Mouse (Mus musculus) liver, embryonic 11.5 days (tissue): Measurements from ENCODE around the gene Gabbr2. TPM values are rescaled to one million over a fixed set of nuclear protein-coding genes. Genes with fewer than 3 reads are reported as not detected.

Experiments
- ATAC-seq: fragments of 200-750 bp; cut with Nextera tagmentation; replicated peaks from 2 replicates; pipeline ENCODE4 v1.8.0; 2017; ENCODE audit warnings: moderate number of reproducible peaks, mild to moderate bottlenecking, moderate TSS enrichment, moderate library complexity; ENCODE audit not compliant: low FRiP score
- DNase-seq: peaks from one replicate; pipeline ENCODE4 v3.0.0-alpha.2; 2017; ENCODE audit warnings: low spot score
- H3K27ac ChIP-seq: fragments of 300-500 bp; sonication (generic); 2 replicates; pipeline ENCODE4 v1.5.1; 2014; ENCODE audit warnings: mild to moderate bottlenecking, low read depth, low read length, control low read depth
- H3K27me3 ChIP-seq: fragments of 300-500 bp; sonication (generic); replicated peaks from 2 replicates; pipeline ENCODE4 v1.6.1; 2014; ENCODE audit warnings: low read length, mixed read lengths; ENCODE audit not compliant: control insufficient read depth, insufficient read depth
- H3K36me3 ChIP-seq: fragments of 300-500 bp; sonication (generic); 2 replicates; pipeline ENCODE4 v1.6.1; 2014; ENCODE audit warnings: mild to moderate bottlenecking, low read length, moderate library complexity, mixed read lengths; ENCODE audit not compliant: control insufficient read depth, insufficient read depth
- H3K4me1 ChIP-seq: fragments of 300-500 bp; sonication (generic); replicated peaks from 2 replicates; pipeline ENCODE4 v1.6.1; 2014; ENCODE audit warnings: low read length, mixed read lengths; ENCODE audit not compliant: control insufficient read depth, insufficient read depth
- H3K4me2 ChIP-seq: fragments of 300-500 bp; sonication (generic); 2 replicates; pipeline ENCODE4 v1.6.1; 2014; ENCODE audit warnings: mild to moderate bottlenecking, control low read depth, moderate library complexity
- H3K4me3 ChIP-seq: fragments of 300-500 bp; sonication (generic); 2 replicates; pipeline ENCODE4 v1.5.1; 2014; ENCODE audit warnings: low read depth, low read length, control low read depth
- H3K9ac ChIP-seq: fragments of 300-500 bp; sonication (generic); 2 replicates; pipeline ENCODE4 v1.6.1; 2014; ENCODE audit warnings: low read depth, low read length, control low read depth
- H3K9me3 ChIP-seq: fragments of 300-500 bp; sonication (generic); 2 replicates; pipeline ENCODE4 v1.6.1; 2016; ENCODE audit warnings: low read length, inconsistent platforms, mixed read lengths; ENCODE audit not compliant: control insufficient read depth
- WGBS: fragments of 180-500 bp; shearing (Covaris S2); extraction: QIAGEN DNeasy Blood & Tissue Kit; methylation state at CpG from one replicate; pipeline ENCODE4 v1.1.7; 2014; 5-methylcytosine and 5-hydroxymethylcytosine counted together
- polyA plus RNA-seq: library from polyadenylated mRNA; unstranded; fragments of >200 nt; fragmentation: Nextera tagmentation; extraction: Ambion mirVana; gene quantifications from 2 replicates; pipeline ENCODE4 v1.2.1, GENCODE M21; 2014

The Gabbr2 gene
- polyA plus RNA-seq, 1 experiment from 2014 or later = 0.19 TPM

DNA sequence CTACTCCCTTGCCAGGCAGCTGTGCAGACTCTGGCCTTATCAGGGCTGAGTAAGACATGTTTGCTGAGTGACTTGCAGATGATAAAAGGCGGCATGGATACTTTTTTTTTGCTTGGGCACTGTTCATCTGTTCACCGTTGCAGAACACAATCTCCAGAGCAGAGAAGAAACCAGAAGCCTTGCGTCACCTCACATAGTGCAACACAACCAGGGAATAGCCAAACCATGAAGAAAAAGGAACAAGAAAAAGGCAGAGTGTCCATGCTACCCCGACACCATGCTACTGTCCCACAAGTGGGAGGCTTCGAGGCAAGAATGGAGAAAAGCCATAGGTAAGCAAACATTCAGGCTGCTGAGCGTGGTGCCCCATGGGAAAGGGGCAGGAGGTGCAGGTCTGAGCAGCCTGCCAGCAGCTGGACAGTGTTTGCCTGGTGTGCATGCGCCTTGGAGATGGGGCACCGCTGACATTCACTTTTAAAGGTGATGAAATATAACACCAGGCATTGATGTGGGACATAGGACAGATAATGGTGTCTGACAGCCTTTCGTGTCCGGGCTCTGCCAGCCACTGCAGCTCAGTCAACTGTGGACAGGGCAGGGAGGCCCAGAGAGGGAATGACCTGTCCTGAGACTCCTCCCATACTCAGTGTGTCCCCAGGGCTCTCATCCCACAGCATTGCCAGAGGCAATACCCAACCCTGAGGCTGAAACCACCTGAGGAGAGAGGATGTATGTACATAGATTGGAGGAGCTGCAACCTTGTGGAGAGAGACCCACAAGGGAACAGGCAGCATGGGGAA is 31.3 kb upstream of the Gabbr2 start:
- WGBS = 66% methylated on average over 10 of the region's 10 CpGs

DNA sequence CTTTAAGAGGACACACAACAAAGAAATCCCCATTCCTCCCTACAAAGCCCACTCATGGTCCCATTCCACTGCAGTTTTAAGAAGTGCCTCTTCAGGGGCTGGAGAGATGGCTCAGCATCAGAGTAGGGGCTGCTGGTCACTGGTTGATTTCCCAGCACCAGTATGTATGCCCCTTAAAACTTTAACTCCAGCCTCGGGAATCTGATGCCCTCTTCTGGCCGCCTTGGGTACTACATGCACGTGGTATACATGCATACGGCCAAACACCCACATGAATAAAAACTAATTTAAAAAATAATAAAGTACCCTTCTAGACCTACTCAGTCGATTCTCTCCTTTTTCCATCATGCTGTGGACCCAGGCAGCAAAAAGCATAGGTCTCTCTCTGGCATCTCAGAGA is 28.9 kb upstream of the Gabbr2 start:
- no peak overlapping the region for H3K9ac ChIP-seq
- no peak overlapping the region for H3K4me2 ChIP-seq
- no peak for DNase-seq
- H3K9me3 ChIP-seq = no peaks in the 10 kb centered on the region
- H3K27me3 ChIP-seq = peaks cover 2% of the 10 kb centered on the region; the same call in 1 of the 2 replicates
- no peak overlapping the region for H3K27ac ChIP-seq
- H3K36me3 ChIP-seq = no peaks in the 10 kb centered on the region; the same call in 1 of the 2 replicates
- WGBS = 10% methylated on average over 5 of the region's 5 CpGs
- no peak overlapping the region for H3K4me3 ChIP-seq
- ATAC-seq = no peak
- no peaks in the 10 kb centered on the region; the same call in 1 of the 2 replicates for H3K4me1 ChIP-seq

More for the DNA sequence above, 31.3 kb upstream of the Gabbr2 start:
- H3K27me3 ChIP-seq = peaks cover 2% of the 10 kb centered on the region; the same call in 1 of the 2 replicates
- no peaks in the 10 kb centered on the region for H3K36me3 ChIP-seq
- no peaks in the 10 kb centered on the region for H3K9me3 ChIP-seq
- DNase-seq = no peak
- no peak overlapping the region for H3K4me2 ChIP-seq
- no peak for ATAC-seq
- H3K4me1 ChIP-seq = no peaks in the 10 kb centered on the region
- no peak overlapping the region for H3K27ac ChIP-seq
- H3K9ac ChIP-seq = no peak overlapping the region
- no peak overlapping the region for H3K4me3 ChIP-seq

- H3K4me2 ChIP-seq = no peak overlapping the region
- 19% methylated on average over 3 of the region's 3 CpGs for WGBS
- no peak overlapping the region for H3K9ac ChIP-seq
- H3K9me3 ChIP-seq = no peaks in the 10 kb centered on the region
- DNase-seq (no peak), ATAC-seq (no peak)
- no peaks in the 10 kb centered on the region for H3K27me3 ChIP-seq
- no peak overlapping the region for H3K4me3 ChIP-seq
- H3K27ac ChIP-seq = no peak overlapping the region
- no peaks in the 10 kb centered on the region; the same call in none of the 2 replicates for H3K4me1 ChIP-seq
- H3K36me3 ChIP-seq = no peaks in the 10 kb centered on the region; the same call in 1 of the 2 replicates
Measured at GRCm38 (mm10) chr4:47015156-47015555, 23.5 kb upstream of the Gabbr2 start.

GRCm38 (mm10) chr4:47012476-47012875 is 20.8 kb upstream of the Gabbr2 start:
- no peak for ATAC-seq
- 69% methylated on average over 10 of the region's 10 CpGs for WGBS

GRCm38 (mm10) chr4:47010400-47011231 is 18.9 kb upstream of the Gabbr2 start:
- H3K9ac ChIP-seq = no peak overlapping the region
- H3K4me2 ChIP-seq = peak overlapping the region; percentile 23
- H3K9me3 ChIP-seq = no peaks in the 10 kb centered on the region
- no peak overlapping the region for H3K4me3 ChIP-seq
- H3K36me3 ChIP-seq = no peaks in the 10 kb centered on the region; the same call in 1 of the 2 replicates
- no peak overlapping the region for H3K27ac ChIP-seq
- no peak for ATAC-seq
- no peaks in the 10 kb centered on the region; the same call in none of the 2 replicates for H3K4me1 ChIP-seq
- WGBS = 36% methylated on average over 12 of the region's 12 CpGs
- DNase-seq = no peak
- no peaks in the 10 kb centered on the region for H3K27me3 ChIP-seq

More at GRCm38 (mm10) chr4:47012476-47012875, 20.8 kb upstream of the Gabbr2 start:
- Histone ChIP-seq H3K9ac (no peak overlapping the region), H3K4me2 (no peak overlapping the region), H3K9me3 (no peaks in the 10 kb centered on the region), H3K4me3 (no peak overlapping the region), H3K36me3 (no peaks in the 10 kb centered on the region; the same call in 1 of the 2 replicates), H3K4me1 (no peaks in the 10 kb centered on the region; the same call in none of the 2 replicates), H3K27me3 (no peaks in the 10 kb centered on the region), H3K27ac (no peak overlapping the region)
- no peak for DNase-seq

DNA sequence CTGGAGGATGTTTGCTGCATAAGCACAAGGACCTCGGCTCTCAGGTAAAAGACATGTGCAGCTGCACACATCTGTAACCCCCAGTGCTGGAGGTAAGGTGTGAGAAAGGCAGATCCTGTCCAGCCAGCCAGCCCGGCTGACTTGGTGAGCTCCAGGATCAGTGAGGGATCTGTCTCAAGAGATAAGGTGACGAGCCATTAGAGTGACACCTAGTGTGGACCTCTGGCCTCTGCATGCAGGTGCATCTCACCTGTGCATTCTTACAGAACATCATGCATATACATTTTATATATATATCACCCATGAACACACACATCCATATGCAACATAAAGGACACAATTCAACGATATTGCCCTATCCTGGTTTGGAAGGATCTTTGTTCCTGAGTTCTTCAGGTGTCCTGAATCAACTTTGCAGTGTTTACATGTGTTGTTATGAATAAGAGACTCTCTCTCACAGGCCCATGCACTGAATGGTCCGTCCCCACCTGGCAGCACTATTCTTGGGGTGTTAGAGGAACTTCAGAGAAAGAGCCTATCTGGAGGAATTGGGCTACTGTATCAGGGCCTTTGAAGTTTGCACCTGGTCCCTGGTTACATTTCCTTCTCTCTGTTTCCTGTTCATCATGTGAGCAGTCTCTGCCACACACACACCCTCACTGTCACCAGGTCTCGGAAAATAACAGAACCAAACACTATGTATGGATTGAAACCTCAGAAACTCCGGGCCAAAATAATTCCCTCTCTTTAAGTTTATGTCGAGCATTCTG is 9.1 kb upstream of the Gabbr2 start:
- WGBS = 55% methylated on average over 8 of the region's 8 CpGs
- DNase-seq (no peak), ATAC-seq (no peak)
- Histone ChIP-seq H3K4me1 (no peaks in the 10 kb centered on the region), H3K4me2 (no peak overlapping the region), H3K36me3 (no peaks in the 10 kb centered on the region), H3K27ac (no peak overlapping the region), H3K27me3 (no peaks in the 10 kb centered on the region), H3K9ac (no peak overlapping the region), H3K4me3 (no peak overlapping the region), H3K9me3 (no peaks in the 10 kb centered on the region)

GRCm38 (mm10) chr4:46997969-46998368 is 6.3 kb upstream of the Gabbr2 start:
- Histone ChIP-seq H3K4me1 (no peaks in the 10 kb centered on the region), H3K4me3 (no peak overlapping the region), H3K27ac (no peak overlapping the region), H3K27me3 (peaks cover 13% of the 10 kb centered on the region), H3K9me3 (no peaks in the 10 kb centered on the region), H3K36me3 (no peaks in the 10 kb centered on the region), H3K9ac (no peak overlapping the region), H3K4me2 (no peak overlapping the region)
- 79% methylated on average over 2 of the region's 2 CpGs for WGBS
- no peak for ATAC-seq
- DNase-seq = no peak

- no peak overlapping the region for H3K4me2 ChIP-seq
- no peak overlapping the region for H3K9ac ChIP-seq
- H3K27me3 ChIP-seq = peaks cover 60% of the 10 kb centered on the region
- no peaks in the 10 kb centered on the region for H3K4me1 ChIP-seq
- H3K36me3 ChIP-seq = no peaks in the 10 kb centered on the region
- ATAC-seq (no peak), DNase-seq (no peak)
- H3K4me3 ChIP-seq = no peak overlapping the region
- WGBS = 6% methylated on average over 8 of the region's 8 CpGs
- H3K9me3 ChIP-seq = no peaks in the 10 kb centered on the region
- no peak overlapping the region for H3K27ac ChIP-seq
Measured at GRCm38 (mm10) chr4:46992827-46993473, 1.3 kb upstream of the Gabbr2 start.
